Mouse (Mus musculus): ENCODE results near the gene 1110017D15Rik. TPM values are rescaled to one million over a fixed set of nuclear protein-coding genes. Genes with fewer than 3 reads are reported as not detected.

Gene 1110017D15Rik
- polyA plus RNA-seq, 2 experiments = not detected

- H3K9ac ChIP-seq (replicated peaks) = no peak overlapping the region
- TF ChIP-seq CTCF (IDR thresholded peaks at IDR 0.05; ENCODE audit: low read depth) = no peak
- TF ChIP-seq EP300 (IDR thresholded peaks at IDR 0.05; ENCODE audit: low read depth) = no peak
- no peak overlapping the region for H3K27ac ChIP-seq
- 47% methylated on average over 14 of the region's 14 CpGs for WGBS (ENCODE audit: insufficient replicate concordance)
- no peaks in the 10 kb centered on the region for H3K4me1 ChIP-seq (replicated peaks; ENCODE audit: control insufficient read depth in 2 of 2, insufficient read depth in 2 of 2, low read length in 1 of 2)
- no peak overlapping the region for H3K4me2 ChIP-seq (ENCODE audit: low read depth)
- no peak for DNase-seq (ENCODE audit: low read depth in 3 of 3, low spot score in 3 of 3)
- H3K4me3 ChIP-seq (ENCODE audit: insufficient read depth in 1 of 2, low read depth in 2 of 2, low read length in 2 of 2) = no peak overlapping the region
- ATAC-seq (ENCODE audit: insufficient read depth) = no peak
- no peaks in the 10 kb centered on the region for H3K27me3 ChIP-seq (ENCODE audit: control insufficient read depth, insufficient read depth, low read length)
- H3K9me3 ChIP-seq (ENCODE audit: control insufficient read depth, low read length) = no peaks in the 10 kb centered on the region
- H3K36me3 ChIP-seq (replicated peaks; ENCODE audit: control insufficient read depth, insufficient read depth, low read depth) = no peaks in the 10 kb centered on the region
These were observed 3.5 kb upstream of the 1110017D15Rik start for GRCm38 (mm10) chr4:41520641-41521040.

GRCm38 (mm10) chr4:41519195-41519594, 2.1 kb upstream of the 1110017D15Rik start:
- TF ChIP-seq EP300 (IDR thresholded peaks at IDR 0.05; ENCODE audit: low read depth) (no peak), CTCF (IDR thresholded peaks at IDR 0.05; ENCODE audit: low read depth) (no peak)
- WGBS (ENCODE audit: insufficient replicate concordance) = 69% methylated on average over 5 of the region's 5 CpGs
- Histone ChIP-seq H3K4me2 (ENCODE audit: low read depth) (no peak overlapping the region), H3K4me3 (ENCODE audit: insufficient read depth in 1 of 2, low read depth in 2 of 2, low read length in 2 of 2) (no peak overlapping the region), H3K9ac (replicated peaks) (no peak overlapping the region), H3K9me3 (ENCODE audit: control insufficient read depth, low read length) (no peaks in the 10 kb centered on the region), H3K27ac (no peak overlapping the region), H3K4me1 (replicated peaks; ENCODE audit: control insufficient read depth in 2 of 2, insufficient read depth in 2 of 2, low read length in 1 of 2) (no peaks in the 10 kb centered on the region), H3K36me3 (replicated peaks; ENCODE audit: control insufficient read depth, insufficient read depth, low read depth) (no peaks in the 10 kb centered on the region), H3K27me3 (ENCODE audit: control insufficient read depth, insufficient read depth, low read length) (no peaks in the 10 kb centered on the region)
- DNase-seq (ENCODE audit: low read depth in 3 of 3, low spot score in 3 of 3) (no peak), ATAC-seq (ENCODE audit: insufficient read depth) (no peak)

GRCm38 (mm10) chr4:41518349-41518748, 1.2 kb upstream of the 1110017D15Rik start:
- Histone ChIP-seq H3K4me1 (replicated peaks; ENCODE audit: control insufficient read depth in 2 of 2, insufficient read depth in 2 of 2, low read length in 1 of 2) (no peaks in the 10 kb centered on the region), H3K36me3 (replicated peaks; ENCODE audit: control insufficient read depth, insufficient read depth, low read depth) (no peaks in the 10 kb centered on the region), H3K27me3 (ENCODE audit: control insufficient read depth, insufficient read depth, low read length) (no peaks in the 10 kb centered on the region), H3K4me2 (ENCODE audit: low read depth) (no peak overlapping the region), H3K27ac (no peak overlapping the region), H3K9ac (replicated peaks) (no peak overlapping the region), H3K4me3 (ENCODE audit: insufficient read depth in 1 of 2, low read depth in 2 of 2, low read length in 2 of 2) (no peak overlapping the region), H3K9me3 (ENCODE audit: control insufficient read depth, low read length) (no peaks in the 10 kb centered on the region)
- ATAC-seq (ENCODE audit: insufficient read depth) (no peak), DNase-seq (ENCODE audit: low read depth in 3 of 3, low spot score in 3 of 3) (no peak)
- TF ChIP-seq EP300 (IDR thresholded peaks at IDR 0.05; ENCODE audit: low read depth) (no peak), CTCF (IDR thresholded peaks at IDR 0.05; ENCODE audit: low read depth) (no peak)
- WGBS (ENCODE audit: insufficient replicate concordance) = 75% methylated on average over 7 of the region's 7 CpGs

GRCm38 (mm10) chr4:41513714-41514113, 3.4 kb downstream of the 1110017D15Rik start:
- no peaks in the 10 kb centered on the region; the same call in 1 of the 2 replicates for H3K27me3 ChIP-seq (ENCODE audit: control insufficient read depth, insufficient read depth, low read length)
- TF ChIP-seq EP300 (IDR thresholded peaks at IDR 0.05; ENCODE audit: low read depth) (no peak), CTCF (IDR thresholded peaks at IDR 0.05; ENCODE audit: low read depth) (no peak)
- no peak overlapping the region for H3K9ac ChIP-seq (replicated peaks)
- ATAC-seq (ENCODE audit: insufficient read depth) (no peak), DNase-seq (ENCODE audit: low read depth in 3 of 3, low spot score in 3 of 3) (no peak)
- H3K4me2 ChIP-seq (ENCODE audit: low read depth) = no peak overlapping the region
- H3K36me3 ChIP-seq (replicated peaks; ENCODE audit: control insufficient read depth, insufficient read depth, low read depth) = no peaks in the 10 kb centered on the region
- no peaks in the 10 kb centered on the region for H3K4me1 ChIP-seq (replicated peaks; ENCODE audit: control insufficient read depth in 2 of 2, insufficient read depth in 2 of 2, low read length in 1 of 2)
- no peak overlapping the region for H3K27ac ChIP-seq
- 19% methylated on average over 8 of the region's 8 CpGs for whole genome bisulfite sequencing (ENCODE audit: insufficient replicate concordance)
- H3K9me3 ChIP-seq (ENCODE audit: control insufficient read depth, low read length) = no peaks in the 10 kb centered on the region
- H3K4me3 ChIP-seq (ENCODE audit: insufficient read depth in 1 of 2, low read depth in 2 of 2, low read length in 2 of 2) = no peak overlapping the region

- H3K4me1 ChIP-seq (replicated peaks; ENCODE audit: control insufficient read depth in 2 of 2, insufficient read depth in 2 of 2, low read length in 1 of 2) = no peaks in the 10 kb centered on the region
- no peaks in the 10 kb centered on the region for H3K9me3 ChIP-seq (ENCODE audit: control insufficient read depth, low read length)
- H3K36me3 ChIP-seq (replicated peaks; ENCODE audit: control insufficient read depth, insufficient read depth, low read depth) = no peaks in the 10 kb centered on the region
- H3K4me3 ChIP-seq (ENCODE audit: insufficient read depth in 1 of 2, low read depth in 2 of 2, low read length in 2 of 2) = no peak overlapping the region
- no peak overlapping the region for H3K27ac ChIP-seq
- no peaks in the 10 kb centered on the region; the same call in 1 of the 2 replicates for H3K27me3 ChIP-seq (ENCODE audit: control insufficient read depth, insufficient read depth, low read length)
- WGBS (ENCODE audit: insufficient replicate concordance) = 44% methylated on average over 4 of the region's 4 CpGs
- DNase-seq (ENCODE audit: low read depth in 3 of 3, low spot score in 3 of 3) (no peak), ATAC-seq (ENCODE audit: insufficient read depth) (no peak)
- no peak overlapping the region for H3K9ac ChIP-seq (replicated peaks)
- H3K4me2 ChIP-seq (ENCODE audit: low read depth) = no peak overlapping the region
- TF ChIP-seq CTCF (IDR thresholded peaks at IDR 0.05; ENCODE audit: low read depth) (no peak), EP300 (IDR thresholded peaks at IDR 0.05; ENCODE audit: low read depth) (no peak)
These were observed 3.8 kb downstream of the 1110017D15Rik start for GRCm38 (mm10) chr4:41513309-41513708.

All from liver, embryonic 14.5 days (tissue).